ENCODE assay signal across 20 mouse cellular contexts in genomic region chr2:71445536-71446196, GRCm38 (mm10). TPM values are rescaled to one million over a fixed set of nuclear protein-coding genes. Genes with fewer than 3 reads are reported as not detected.
A peak's percentile ranks its signal among the peaks of the same experiment; 100 is the strongest.
DNase-seq lines count a peak whose midpoint lies in the region; ATAC-seq lines count a peak whose summit lies in the region.
"Had no signal": no experiment of that assay in that cellular context is flagged by ENCODE, and none has a peak within 500 bp of the region (broad histone marks: within the 10 kb centered on the region; RNA-seq: fewer than 3 reads in every experiment).

No protein-coding gene starts in this region.

- H3K36me3 ChIP-seq in midbrain, embryonic 11.5 days (ENCODE audit: control insufficient read depth, insufficient read depth, low read length) = no peaks in the 10 kb centered on the region
- H3K36me3 ChIP-seq: intestine, embryonic 15.5 days had no signal

- 43% methylated on average over 17 of the region's 17 CpGs for WGBS in midbrain, embryonic 11.5 days

- ATAC-seq in midbrain, embryonic 11.5 days (ENCODE audit: low FRiP score) = peak; percentile 30; the same call in 1 of the 2 replicates
- ATAC-seq: CD4-positive, CD25-positive, alpha-beta regulatory T cell, adult 4 months; intestine, embryonic 15.5 days; liver, postnatal 0 days had no signal

- no peak overlapping the region for H3K27ac ChIP-seq in midbrain, embryonic 11.5 days (ENCODE audit: low read depth, low read length)
- H3K27ac ChIP-seq: embryonic facial prominence, embryonic 10.5 days; heart, embryonic 15.5 days; hindbrain, embryonic 10.5 days; intestine, embryonic 15.5 days; kidney, embryonic 15.5 days; limb, embryonic 15.5 days had no signal

- H3K4me3 ChIP-seq in midbrain, embryonic 11.5 days (ENCODE audit: low read depth, low read length) = no peak overlapping the region
- H3K4me3 ChIP-seq: embryonic facial prominence, embryonic 10.5 days; heart, embryonic 15.5 days; hindbrain, embryonic 10.5 days; intestine, embryonic 15.5 days; kidney, embryonic 15.5 days; limb, embryonic 15.5 days had no signal

- no peaks in the 10 kb centered on the region for H3K27me3 ChIP-seq in midbrain, embryonic 11.5 days (ENCODE audit: control insufficient read depth, insufficient read depth, low read length)
- H3K27me3 ChIP-seq: intestine, embryonic 15.5 days had no signal

- peak overlapping the region; percentile 6; the same call in 1 of the 2 replicates for H3K4me2 ChIP-seq in midbrain, embryonic 11.5 days
- H3K4me2 ChIP-seq: heart, embryonic 15.5 days; intestine, embryonic 15.5 days; kidney, embryonic 15.5 days; limb, embryonic 15.5 days had no signal

- H3K4me1 ChIP-seq in midbrain, embryonic 11.5 days (ENCODE audit: control insufficient read depth, insufficient read depth, low read length) = no peaks in the 10 kb centered on the region; the same call in 1 of the 2 replicates
- H3K4me1 ChIP-seq: heart, embryonic 15.5 days; intestine, embryonic 15.5 days; kidney, embryonic 15.5 days; limb, embryonic 15.5 days had no signal

- no peaks in the 10 kb centered on the region for H3K9me3 ChIP-seq in midbrain, embryonic 11.5 days (ENCODE audit: control insufficient read depth, low read length)
- H3K9me3 ChIP-seq: embryonic facial prominence, embryonic 10.5 days; heart, embryonic 15.5 days; hindbrain, embryonic 10.5 days; intestine, embryonic 15.5 days; kidney, embryonic 15.5 days; limb, embryonic 15.5 days had no signal

- H3K9ac ChIP-seq in midbrain, embryonic 11.5 days (ENCODE audit: low read length) = no peak overlapping the region
- H3K9ac ChIP-seq: heart, embryonic 15.5 days; intestine, embryonic 15.5 days; kidney, embryonic 15.5 days; limb, embryonic 15.5 days; liver, postnatal 0 days had no signal

- peak; percentile 14 for DNase-seq in embryo, embryonic 10.5 days (ENCODE audit: low spot score)
- no peak for DNase-seq in embryo, embryonic 11 days
- peak; percentile 27 for DNase-seq in retina, postnatal 1 day
- no peak for DNase-seq in retina, embryonic 14.5 days (ENCODE audit: low spot score)
- DNase-seq in midbrain, embryonic 11.5 days (ENCODE audit: low spot score, missing footprints) = peak; percentile 86
- no peak for DNase-seq in gastrocnemius, postnatal 10 days
- DNase-seq in liver = no peak
- no peak for DNase-seq in frontal cortex, postnatal 14 days (ENCODE audit: low spot score in 2 of 2)
- DNase-seq: cerebellum, adult 11 months; cerebellum, postnatal 25 days; liver, postnatal 0 days; lung, postnatal 36 days; right cerebral cortex, adult 18-20 months had no signal

RNA-seq across cellular contexts. Expression of gene Metap1d, which starts 7.4 kb away (rescaled TPM):
- 31.6 and 32.8 TPM in 2 replicates for polyA plus RNA-seq in midbrain, embryonic 11.5 days (2014; fragmentation: Nextera tagmentation; extraction: Ambion mirVana)
- 10 to 100 TPM; 22.6 to 26.1 TPM for total RNA-seq in gastrocnemius, postnatal 10 days (2021)

RNA-seq across cellular contexts. Expression of gene Hat1, which starts 56.9 kb away (rescaled TPM):
- 193 and 201 TPM in 2 replicates for polyA plus RNA-seq in midbrain, embryonic 11.5 days (2014; fragmentation: Nextera tagmentation; extraction: Ambion mirVana)
- 10 to 100 TPM; 17.4 to 20.3 TPM for total RNA-seq in gastrocnemius, postnatal 10 days (2021)

Comparison
In these comparisons a context has a peak if more than half of its experiments do, and no peak if none do; other contexts are left out.
1. DNase-seq: peak in embryo, embryonic 10.5 days (single experiment), retina, postnatal 1 day (single experiment) and midbrain, embryonic 11.5 days (single experiment); none in embryo, embryonic 11 days (single experiment), retina, embryonic 14.5 days (single experiment), gastrocnemius, postnatal 10 days (single experiment), liver (single experiment) and frontal cortex, postnatal 14 days (0 of 2).